Mouse (Mus musculus): ENCODE measurements at regions not wholly inside any gene's neighbourhood (a gene's known extent, or its start where the extent isn't known, plus 50 kb on each side); places are given as distances from the start of the nearest gene placed in this dataset.

GRCm38 (mm10) chr13:69946615-69947014, 144.4 kb downstream of the Med10 start:
- Histone ChIP-seq H3K4me3 (replicated peaks; ENCODE audit: low read length) (no peak overlapping the region), H3K4me2 (replicated peaks) (no peak overlapping the region), H3K36me3 (replicated peaks; ENCODE audit: control insufficient read depth, insufficient read depth) (no peaks in the 10 kb centered on the region), H3K9me3 (ENCODE audit: control insufficient read depth, low read length) (peaks cover 6% of the 10 kb centered on the region; the same call in 1 of the 2 replicates), H3K4me1 (replicated peaks; ENCODE audit: control insufficient read depth, insufficient read depth, low read length) (peaks cover 13% of the 10 kb centered on the region), H3K27me3 (ENCODE audit: control insufficient read depth, insufficient read depth, low read length) (no peaks in the 10 kb centered on the region), H3K9ac (no peak overlapping the region), H3K27ac (0 out of 2 replicates have a peak overlapping the region, but pooled peaks have one; percentile 16)
- 61% methylated on average over 7 of the region's 7 CpGs for WGBS
- DNase-seq (ENCODE audit: low spot score) (no peak), ATAC-seq (ENCODE audit: low FRiP score) (no peak)

- Histone ChIP-seq H3K9ac (no peak overlapping the region), H3K4me3 (replicated peaks; ENCODE audit: low read length) (no peak overlapping the region), H3K4me2 (replicated peaks) (no peak overlapping the region), H3K27me3 (ENCODE audit: control insufficient read depth, insufficient read depth, low read length) (no peaks in the 10 kb centered on the region), H3K36me3 (replicated peaks; ENCODE audit: control insufficient read depth, insufficient read depth) (no peaks in the 10 kb centered on the region), H3K9me3 (ENCODE audit: control insufficient read depth, low read length) (peaks cover 6% of the 10 kb centered on the region; the same call in 1 of the 2 replicates), H3K27ac (no peak overlapping the region), H3K4me1 (replicated peaks; ENCODE audit: control insufficient read depth, insufficient read depth, low read length) (no peaks in the 10 kb centered on the region)
- no peak for DNase-seq (ENCODE audit: low spot score)
- no peak for ATAC-seq (ENCODE audit: low FRiP score)
- WGBS: 72% methylated on average over 4 of the region's 4 CpGs
Observed at GRCm38 (mm10) chr13:69952061-69952460, 149.9 kb downstream of the Med10 start.

- Histone ChIP-seq H3K36me3 (replicated peaks; ENCODE audit: control insufficient read depth, insufficient read depth) (no peaks in the 10 kb centered on the region), H3K27ac (no peak overlapping the region), H3K4me3 (replicated peaks; ENCODE audit: low read length) (no peak overlapping the region), H3K9ac (no peak overlapping the region), H3K9me3 (ENCODE audit: control insufficient read depth, low read length) (peaks cover 6% of the 10 kb centered on the region; the same call in 1 of the 2 replicates), H3K27me3 (ENCODE audit: control insufficient read depth, insufficient read depth, low read length) (no peaks in the 10 kb centered on the region), H3K4me1 (replicated peaks; ENCODE audit: control insufficient read depth, insufficient read depth, low read length) (no peaks in the 10 kb centered on the region), H3K4me2 (replicated peaks) (no peak overlapping the region)
- WGBS: 73% methylated on average over 5 of the region's 5 CpGs
- ATAC-seq (ENCODE audit: low FRiP score): no peak
- DNase-seq (ENCODE audit: low spot score): no peak
Observed at GRCm38 (mm10) chr13:69954171-69954570, 152.0 kb downstream of the Med10 start.

- Histone ChIP-seq H3K36me3 (replicated peaks; ENCODE audit: control insufficient read depth, insufficient read depth) (no peaks in the 10 kb centered on the region), H3K9me3 (ENCODE audit: control insufficient read depth, low read length) (no peaks in the 10 kb centered on the region), H3K4me3 (replicated peaks; ENCODE audit: low read length) (no peak overlapping the region), H3K4me2 (replicated peaks) (no peak overlapping the region), H3K27me3 (ENCODE audit: control insufficient read depth, insufficient read depth, low read length) (no peaks in the 10 kb centered on the region), H3K27ac (no peak overlapping the region), H3K9ac (no peak overlapping the region), H3K4me1 (replicated peaks; ENCODE audit: control insufficient read depth, insufficient read depth, low read length) (no peaks in the 10 kb centered on the region)
- WGBS: 55% methylated on average over 2 of the region's 2 CpGs
- ATAC-seq (ENCODE audit: low FRiP score) (no peak), DNase-seq (ENCODE audit: low spot score) (no peak)
Observed at GRCm38 (mm10) chr13:69955503-69955902, 153.3 kb downstream of the Med10 start.

GRCm38 (mm10) chr13:69963944-69964343, 161.7 kb downstream of the Med10 start:
- Histone ChIP-seq H3K4me2 (replicated peaks) (no peak overlapping the region), H3K27ac (no peak overlapping the region), H3K4me3 (replicated peaks; ENCODE audit: low read length) (no peak overlapping the region), H3K9me3 (ENCODE audit: control insufficient read depth, low read length) (no peaks in the 10 kb centered on the region), H3K9ac (no peak overlapping the region), H3K27me3 (ENCODE audit: control insufficient read depth, insufficient read depth, low read length) (no peaks in the 10 kb centered on the region), H3K4me1 (replicated peaks; ENCODE audit: control insufficient read depth, insufficient read depth, low read length) (no peaks in the 10 kb centered on the region; the same call in 1 of the 2 replicates), H3K36me3 (replicated peaks; ENCODE audit: control insufficient read depth, insufficient read depth) (no peaks in the 10 kb centered on the region)
- DNase-seq (ENCODE audit: low spot score): no peak
- 30% methylated on average over 8 of the region's 8 CpGs for WGBS
- no peak for ATAC-seq (ENCODE audit: low FRiP score)

- H3K4me3 ChIP-seq (replicated peaks; ENCODE audit: low read length): no peak overlapping the region
- DNase-seq (ENCODE audit: low spot score): no peak
- ATAC-seq (ENCODE audit: low FRiP score): peak; percentile 75
- no peak overlapping the region for H3K4me2 ChIP-seq (replicated peaks)
- no peak overlapping the region for H3K9ac ChIP-seq
- peaks cover 7% of the 10 kb centered on the region; the same call in 1 of the 2 replicates for H3K4me1 ChIP-seq (replicated peaks; ENCODE audit: control insufficient read depth, insufficient read depth, low read length)
- no peaks in the 10 kb centered on the region for H3K36me3 ChIP-seq (replicated peaks; ENCODE audit: control insufficient read depth, insufficient read depth)
- no peaks in the 10 kb centered on the region for H3K9me3 ChIP-seq (ENCODE audit: control insufficient read depth, low read length)
- H3K27me3 ChIP-seq (ENCODE audit: control insufficient read depth, insufficient read depth, low read length): no peaks in the 10 kb centered on the region
- peak overlapping the region; percentile 61; the same call in 1 of the 2 replicates for H3K27ac ChIP-seq
- WGBS: 64% methylated on average over 9 of the region's 9 CpGs
Observed at GRCm38 (mm10) chr13:69971281-69972057, 169.3 kb downstream of the Med10 start.

GRCm38 (mm10) chr13:69974835-69975234, 172.6 kb downstream of the Med10 start:
- no peak for DNase-seq (ENCODE audit: low spot score)
- WGBS: 94% methylated on average over 5 of the region's 5 CpGs
- no peak for ATAC-seq (ENCODE audit: low FRiP score)
- no peaks in the 10 kb centered on the region for H3K36me3 ChIP-seq (replicated peaks; ENCODE audit: control insufficient read depth, insufficient read depth)
- H3K4me3 ChIP-seq (replicated peaks; ENCODE audit: low read length): no peak overlapping the region
- no peak overlapping the region for H3K9ac ChIP-seq
- no peak overlapping the region for H3K27ac ChIP-seq
- no peak overlapping the region for H3K4me2 ChIP-seq (replicated peaks)
- peaks cover 7% of the 10 kb centered on the region; the same call in 1 of the 2 replicates for H3K4me1 ChIP-seq (replicated peaks; ENCODE audit: control insufficient read depth, insufficient read depth, low read length)
- no peaks in the 10 kb centered on the region for H3K9me3 ChIP-seq (ENCODE audit: control insufficient read depth, low read length)
- H3K27me3 ChIP-seq (ENCODE audit: control insufficient read depth, insufficient read depth, low read length): no peaks in the 10 kb centered on the region

GRCm38 (mm10) chr13:69984159-69984558, 182.0 kb downstream of the Med10 start:
- DNase-seq (ENCODE audit: low spot score): no peak
- H3K9ac ChIP-seq: no peak overlapping the region
- WGBS: 22% methylated on average over 1 of the region's 1 CpGs

GRCm38 (mm10) chr13:69987181-69987580, 185.0 kb downstream of the Med10 start:
- WGBS: 7% methylated on average over 10 of the region's 10 CpGs
- no peaks in the 10 kb centered on the region for H3K36me3 ChIP-seq (replicated peaks; ENCODE audit: control insufficient read depth, insufficient read depth)
- no peak overlapping the region for H3K4me3 ChIP-seq (replicated peaks; ENCODE audit: low read length)
- peak; percentile 66 for DNase-seq (ENCODE audit: low spot score)
- no peaks in the 10 kb centered on the region for H3K9me3 ChIP-seq (ENCODE audit: control insufficient read depth, low read length)
- 0 out of 2 replicates have a peak overlapping the region, but pooled peaks have one; percentile 1 for H3K4me2 ChIP-seq (replicated peaks)
- H3K4me1 ChIP-seq (replicated peaks; ENCODE audit: control insufficient read depth, insufficient read depth, low read length): peaks cover 37% of the 10 kb centered on the region
- H3K27ac ChIP-seq: peak overlapping the region; percentile 9
- peak; percentile 62; the same call in 1 of the 2 replicates for ATAC-seq (ENCODE audit: low FRiP score)
- H3K27me3 ChIP-seq (ENCODE audit: control insufficient read depth, insufficient read depth, low read length): no peaks in the 10 kb centered on the region
- H3K9ac ChIP-seq: no peak overlapping the region

More at GRCm38 (mm10) chr13:69984159-69984558, 182.0 kb downstream of the Med10 start:
- no peaks in the 10 kb centered on the region for H3K36me3 ChIP-seq (replicated peaks; ENCODE audit: control insufficient read depth, insufficient read depth)
- H3K4me2 ChIP-seq (replicated peaks): no peak overlapping the region
- H3K4me3 ChIP-seq (replicated peaks; ENCODE audit: low read length): no peak overlapping the region
- no peak overlapping the region for H3K27ac ChIP-seq
- ATAC-seq (ENCODE audit: low FRiP score): peak; percentile 55; the same call in 1 of the 2 replicates
- H3K4me1 ChIP-seq (replicated peaks; ENCODE audit: control insufficient read depth, insufficient read depth, low read length): peaks cover 30% of the 10 kb centered on the region
- no peaks in the 10 kb centered on the region for H3K9me3 ChIP-seq (ENCODE audit: control insufficient read depth, low read length)
- no peaks in the 10 kb centered on the region for H3K27me3 ChIP-seq (ENCODE audit: control insufficient read depth, insufficient read depth, low read length)

Data from hindbrain, embryonic 14.5 days (tissue).